Mouse (Mus musculus) forebrain, embryonic 12.5 days (tissue): ENCODE measurements at regions not wholly inside any gene's neighbourhood (a gene's known extent, or its start where the extent isn't known, plus 50 kb on each side); places are given as distances from the start of the nearest gene placed in this dataset.

Experiments used
- ATAC-seq: fragments of 200-750 bp; cut with Nextera tagmentation; 2 replicates; pipeline ENCODE4 v1.8.0; 2017; ENCODE audit warnings: moderate TSS enrichment; ENCODE audit not compliant: low FRiP score
- H3K27ac ChIP-seq: fragments of 300-500 bp; sonication (generic); 2 replicates; pipeline ENCODE4 v1.5.1; 2016; ENCODE audit warnings: mild to moderate bottlenecking
- H3K27me3 ChIP-seq: fragments of 300-500 bp; sonication (generic); 2 replicates; pipeline ENCODE4 v1.6.1; 2016; ENCODE audit warnings: mild to moderate bottlenecking
- H3K36me3 ChIP-seq: fragments of 300-500 bp; sonication (generic); replicated peaks from 2 replicates; pipeline ENCODE4 v1.6.1; 2016; ENCODE audit warnings: mild to moderate bottlenecking
- H3K4me1 ChIP-seq: fragments of 300-500 bp; sonication (generic); 2 replicates; pipeline ENCODE4 v1.6.1; 2016
- H3K4me2 ChIP-seq: fragments of 300-500 bp; sonication (generic); 2 replicates; pipeline ENCODE4 v1.6.1; 2016; ENCODE audit warnings: mild to moderate bottlenecking, moderate library complexity
- H3K4me3 ChIP-seq: fragments of 300-500 bp; sonication (generic); replicated peaks from 2 replicates; pipeline ENCODE4 v1.5.1; 2016; ENCODE audit warnings: mild to moderate bottlenecking
- H3K9ac ChIP-seq: fragments of 300-500 bp; sonication (generic); 2 replicates; pipeline ENCODE4 v1.6.1; 2016; ENCODE audit warnings: mild to moderate bottlenecking
- H3K9me3 ChIP-seq: fragments of 300-500 bp; sonication (generic); 2 replicates; pipeline ENCODE4 v1.6.1; 2016
- WGBS: fragments of 180-500 bp; shearing (Covaris S2); methylation state at CpG from one replicate; pipeline ENCODE4 v1.1.7; 2016; 5-methylcytosine and 5-hydroxymethylcytosine counted together

DNA sequence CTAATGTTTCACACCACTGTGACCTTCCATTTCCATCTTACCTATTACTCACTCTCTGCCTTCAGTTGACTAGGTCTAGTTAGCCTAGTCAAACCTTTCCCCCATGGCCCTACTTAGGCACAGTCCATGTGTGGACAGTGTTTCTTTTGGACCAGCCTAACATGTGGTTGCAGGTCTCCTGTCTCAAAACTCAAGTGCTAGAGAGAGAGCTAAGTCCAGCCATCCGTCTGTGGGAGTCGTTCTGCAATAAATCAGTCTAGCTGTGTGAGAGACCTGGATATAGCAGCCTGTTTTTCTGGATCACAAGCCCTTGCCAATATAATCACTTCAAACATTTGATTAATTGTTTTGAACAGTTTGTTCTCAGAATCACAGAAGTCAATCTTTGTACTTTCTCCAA lies 57.2 kb upstream of the Arhgef26 start:
- WGBS = 93% methylated on average over 2 of the region's 2 CpGs
- Histone ChIP-seq H3K36me3 (no peaks in the 10 kb centered on the region), H3K4me2 (no peak overlapping the region)

More for the DNA sequence above, 57.2 kb upstream of the Arhgef26 start:
- no peaks in the 10 kb centered on the region for H3K9me3 ChIP-seq
- H3K27ac ChIP-seq = no peak overlapping the region
- no peak overlapping the region for H3K4me3 ChIP-seq
- no peak for ATAC-seq
- no peaks in the 10 kb centered on the region for H3K27me3 ChIP-seq
- no peak overlapping the region for H3K9ac ChIP-seq
- no peaks in the 10 kb centered on the region for H3K4me1 ChIP-seq
